Mouse (Mus musculus) megakaryocyte-erythroid progenitor cell, adult 5-6 weeks (primary cell): ENCODE measurements at regions not wholly inside any gene's neighbourhood (a gene's known extent, or its start where the extent isn't known, plus 50 kb on each side); places are given as distances from the start of the nearest gene placed in this dataset.

Experiments used
- ATAC-seq: replicated peaks from 2 replicates; pipeline ENCODE4 v1.8.0; 2016; ENCODE audit warnings: mild to moderate bottlenecking, inconsistent platforms; ENCODE audit not compliant: severe bottlenecking, poor library complexity, low FRiP score, low TSS enrichment

DNA sequence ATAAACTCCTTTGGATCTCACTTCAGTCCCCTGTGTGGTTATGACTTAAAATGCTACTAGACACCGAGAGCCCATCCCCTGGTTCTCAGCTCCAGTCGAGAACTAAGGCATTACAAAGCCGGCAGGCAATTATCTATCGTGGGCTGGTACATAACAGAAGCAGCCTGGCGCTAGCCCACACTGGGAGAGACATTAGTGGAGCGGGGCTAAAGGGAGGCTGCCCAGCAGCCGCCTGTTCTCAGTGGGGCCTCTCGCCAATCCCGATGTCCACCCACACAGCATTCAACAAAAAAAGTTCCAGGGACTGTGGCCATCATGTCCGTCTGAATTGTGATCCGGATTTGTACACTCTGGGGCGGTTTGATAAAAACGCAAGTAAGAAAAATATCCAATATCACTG is 361.5 kb downstream of the Pdcd6ip start:
- no peak for ATAC-seq

DNA sequence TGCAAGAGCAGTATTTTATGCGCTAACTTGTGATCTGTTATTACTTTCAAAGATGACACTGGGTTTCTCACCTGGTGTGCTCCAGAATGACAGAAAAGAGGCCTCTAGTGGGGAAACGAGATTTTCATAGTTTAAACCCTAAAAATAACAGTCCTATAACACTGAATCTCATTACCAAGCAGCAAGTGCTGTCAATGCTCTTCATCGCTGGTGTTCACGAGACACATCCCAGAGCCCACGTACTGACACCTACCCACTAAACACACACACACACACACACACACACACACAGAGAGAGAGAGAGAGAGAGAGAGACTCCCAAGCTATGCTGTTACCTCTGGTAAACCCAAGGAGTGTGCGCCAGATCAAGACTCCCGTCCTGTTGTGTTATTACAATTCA is 365.9 kb downstream of the Pdcd6ip start:
- ATAC-seq = no peak

DNA sequence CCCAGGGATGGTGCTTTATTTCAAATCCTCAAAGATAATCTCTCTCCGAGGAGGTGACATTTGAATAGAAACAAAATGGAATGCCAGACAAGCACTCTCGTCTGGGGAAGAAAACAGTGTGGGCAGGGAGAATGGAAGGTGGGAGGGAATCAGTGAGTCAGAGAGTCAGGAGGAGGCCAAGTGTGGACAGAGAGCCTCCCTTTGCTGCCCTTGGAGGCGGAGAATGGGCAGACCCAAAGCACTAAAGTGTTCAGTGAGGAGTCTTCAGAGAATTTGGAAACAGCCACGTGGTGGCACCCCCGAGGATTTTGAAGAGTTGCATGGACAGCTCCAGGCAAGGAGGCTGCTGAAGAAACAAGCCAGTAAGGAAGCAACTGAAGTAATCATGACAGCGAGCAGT is 367.2 kb downstream of the Pdcd6ip start:
- no peak for ATAC-seq

- ATAC-seq = no peak
Measured at GRCm38 (mm10) chr9:113340036-113340435, 368.0 kb downstream of the Pdcd6ip start.

GRCm38 (mm10) chr9:113324489-113324888 is 383.6 kb downstream of the Pdcd6ip start:
- no peak for ATAC-seq

GRCm38 (mm10) chr9:113309707-113310574 is 398.1 kb downstream of the Pdcd6ip start:
- no peak for ATAC-seq

DNA sequence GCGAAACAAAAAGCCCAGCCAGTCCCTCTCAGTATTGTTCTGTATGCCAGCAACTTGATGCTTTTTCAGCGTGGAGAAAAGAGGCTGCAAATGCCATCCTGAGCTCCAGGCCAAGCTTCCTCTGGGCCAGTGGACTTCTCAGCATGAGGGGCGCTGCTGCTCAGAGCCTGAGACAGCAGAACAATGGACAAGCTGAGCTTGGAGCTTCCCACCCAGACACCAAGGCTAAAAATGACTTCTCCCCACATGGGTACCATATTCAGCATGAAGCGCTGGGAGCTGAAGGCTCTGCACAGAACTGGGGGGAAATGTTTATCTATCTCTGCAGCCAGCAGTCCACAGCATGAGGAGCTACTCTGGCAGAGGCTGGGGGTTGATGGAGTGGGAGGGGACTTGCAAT is 402.3 kb downstream of the Pdcd6ip start:
- no peak for ATAC-seq

DNA sequence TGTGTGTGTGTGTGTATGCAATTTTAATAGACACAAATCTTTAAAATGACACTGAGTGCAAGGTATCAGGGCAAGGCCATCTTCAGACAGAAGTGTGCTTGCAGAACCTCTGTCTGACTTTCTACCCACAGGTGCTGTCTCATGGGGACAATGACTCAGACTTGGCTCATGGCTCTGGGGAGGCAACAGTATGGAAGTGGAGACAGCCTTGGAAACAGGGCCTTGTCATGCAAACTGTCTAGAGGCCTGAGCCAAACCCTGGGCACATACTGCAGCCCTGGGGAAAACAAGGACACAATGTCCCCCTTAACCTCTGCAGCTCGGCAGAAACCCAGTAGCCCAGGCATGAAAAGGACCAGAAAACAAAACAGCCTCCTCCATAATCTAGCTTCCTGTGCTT is 405.6 kb downstream of the Pdcd6ip start:
- ATAC-seq = no peak

GRCm38 (mm10) chr9:113300846-113301245 is 407.2 kb downstream of the Pdcd6ip start:
- ATAC-seq = no peak

GRCm38 (mm10) chr9:113299900-113300299 is 408.2 kb downstream of the Pdcd6ip start:
- ATAC-seq = no peak

DNA sequence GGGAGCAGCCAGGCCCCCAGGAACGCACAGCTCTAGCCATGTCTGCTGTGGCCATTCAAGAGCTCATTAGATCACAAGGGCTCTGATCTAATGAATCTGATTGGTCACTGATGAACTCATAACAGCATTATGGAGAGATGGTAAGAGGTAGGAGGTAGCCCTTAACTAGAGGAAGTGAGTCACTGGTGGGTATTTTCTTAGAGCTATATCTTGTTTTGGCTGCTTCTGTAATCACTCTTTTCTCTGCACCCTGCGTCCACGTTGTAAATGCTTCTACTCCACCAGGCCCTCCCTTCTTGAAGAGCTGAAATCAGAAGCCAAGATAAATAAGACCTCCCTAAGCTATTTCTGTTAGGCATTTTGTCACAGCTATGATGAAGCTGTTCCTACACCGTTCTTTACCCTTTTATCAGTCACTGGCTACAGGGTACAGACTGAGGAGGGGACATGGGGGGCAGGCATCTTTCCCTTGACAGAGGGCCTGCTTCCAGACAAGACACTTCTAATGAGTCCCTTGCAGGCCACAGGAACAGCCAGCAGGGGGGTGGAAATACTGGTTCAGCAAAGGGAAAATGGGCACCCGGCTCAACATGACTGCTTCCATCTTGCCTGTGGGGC is 412.1 kb downstream of the Pdcd6ip start:
- no peak for ATAC-seq

DNA sequence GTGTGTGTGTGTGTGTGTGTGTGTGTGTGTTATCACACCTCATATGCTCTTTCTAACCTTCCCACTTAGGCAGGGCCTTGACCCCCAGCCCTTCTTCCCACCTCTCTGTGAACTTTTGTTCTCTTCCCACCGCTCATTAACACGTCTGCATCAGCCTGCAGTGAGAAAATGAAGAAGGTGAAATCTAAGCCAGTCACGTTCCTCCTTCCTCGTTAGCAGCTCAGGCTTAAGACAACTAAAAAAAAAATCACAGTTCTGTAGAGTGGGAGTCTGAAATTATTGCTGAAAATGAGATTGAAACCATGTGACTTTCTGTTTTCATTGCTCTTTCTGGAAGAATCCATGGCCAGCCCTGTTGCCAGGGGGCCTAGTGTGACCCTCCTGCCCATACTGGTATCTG is 420.7 kb downstream of the Pdcd6ip start:
- ATAC-seq = no peak

DNA sequence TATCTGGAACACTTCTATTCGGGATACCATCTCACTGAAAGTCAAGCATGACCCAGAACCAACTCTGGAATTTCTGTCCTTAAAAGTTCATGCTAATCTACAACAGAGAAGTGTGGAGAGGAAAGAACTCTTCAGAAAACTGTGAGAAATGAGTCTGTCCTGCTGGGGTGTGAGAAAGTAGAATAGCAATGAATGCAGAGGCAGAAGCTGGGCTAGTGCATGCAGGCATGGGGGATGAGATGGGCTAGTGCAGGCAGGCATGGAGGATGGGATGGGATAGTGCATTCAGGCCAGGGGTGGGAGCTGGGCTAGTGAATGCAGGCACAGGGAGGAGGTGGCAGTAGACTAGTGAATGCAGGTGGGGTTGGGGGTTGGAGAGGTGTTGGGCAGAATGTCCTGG is 424.8 kb downstream of the Pdcd6ip start:
- ATAC-seq = no peak

GRCm38 (mm10) chr9:113270595-113270994 is 437.5 kb downstream of the Pdcd6ip start:
- no peak for ATAC-seq

GRCm38 (mm10) chr9:113267696-113268095 is 440.4 kb downstream of the Pdcd6ip start:
- no peak for ATAC-seq

- no peak for ATAC-seq
Measured at GRCm38 (mm10) chr9:113263636-113264035, 444.4 kb downstream of the Pdcd6ip start.

DNA sequence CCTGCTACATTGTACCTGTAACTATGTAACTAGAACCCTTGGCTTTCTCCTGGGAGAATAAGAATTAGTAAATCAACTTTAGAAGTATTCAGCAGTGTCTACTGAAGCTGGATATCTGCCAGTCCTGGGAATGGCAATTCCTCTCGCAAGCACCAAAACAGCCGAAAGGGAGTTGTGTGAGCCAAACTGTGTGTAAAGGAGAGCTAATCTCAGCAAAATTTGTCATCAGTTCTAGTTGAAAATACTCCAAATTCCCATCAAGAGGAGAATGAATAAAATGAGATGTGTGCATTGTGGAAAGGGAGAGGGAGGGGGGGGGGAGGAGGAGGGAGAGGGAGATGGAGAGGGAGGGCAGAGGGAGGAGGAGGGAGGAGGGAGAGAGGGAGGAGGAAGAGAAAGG is 447.8 kb downstream of the Pdcd6ip start:
- no peak for ATAC-seq

DNA sequence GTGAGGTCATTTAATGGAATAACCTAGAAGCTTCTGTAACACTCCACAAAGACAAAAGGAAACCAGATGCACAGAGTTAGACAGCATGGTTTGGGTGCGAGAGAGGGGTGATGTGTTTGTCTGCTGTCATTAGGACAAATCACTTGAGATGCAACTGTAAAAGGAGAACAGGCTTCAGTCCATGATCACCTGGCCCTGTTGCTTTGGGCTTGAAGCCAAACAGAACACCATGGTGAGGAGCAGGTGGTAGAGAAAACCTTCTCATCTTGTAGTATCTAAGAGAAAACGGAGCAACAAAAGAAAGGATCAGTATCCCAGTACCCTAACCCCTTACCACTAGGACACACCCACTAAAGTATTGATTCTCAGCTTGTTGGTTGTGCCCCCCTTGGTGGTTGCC is 449.5 kb downstream of the Pdcd6ip start:
- no peak for ATAC-seq

- no peak for ATAC-seq
Measured at GRCm38 (mm10) chr9:113248703-113249274, 459.3 kb downstream of the Pdcd6ip start.

GRCm38 (mm10) chr9:113247950-113248349 is 460.1 kb downstream of the Pdcd6ip start:
- ATAC-seq = no peak

- no peak for ATAC-seq
Measured at GRCm38 (mm10) chr9:113243870-113244269, 464.2 kb downstream of the Pdcd6ip start.
